Comparison of ENCODE assay signal across 11 mouse cellular contexts in the genomic region with DNA sequence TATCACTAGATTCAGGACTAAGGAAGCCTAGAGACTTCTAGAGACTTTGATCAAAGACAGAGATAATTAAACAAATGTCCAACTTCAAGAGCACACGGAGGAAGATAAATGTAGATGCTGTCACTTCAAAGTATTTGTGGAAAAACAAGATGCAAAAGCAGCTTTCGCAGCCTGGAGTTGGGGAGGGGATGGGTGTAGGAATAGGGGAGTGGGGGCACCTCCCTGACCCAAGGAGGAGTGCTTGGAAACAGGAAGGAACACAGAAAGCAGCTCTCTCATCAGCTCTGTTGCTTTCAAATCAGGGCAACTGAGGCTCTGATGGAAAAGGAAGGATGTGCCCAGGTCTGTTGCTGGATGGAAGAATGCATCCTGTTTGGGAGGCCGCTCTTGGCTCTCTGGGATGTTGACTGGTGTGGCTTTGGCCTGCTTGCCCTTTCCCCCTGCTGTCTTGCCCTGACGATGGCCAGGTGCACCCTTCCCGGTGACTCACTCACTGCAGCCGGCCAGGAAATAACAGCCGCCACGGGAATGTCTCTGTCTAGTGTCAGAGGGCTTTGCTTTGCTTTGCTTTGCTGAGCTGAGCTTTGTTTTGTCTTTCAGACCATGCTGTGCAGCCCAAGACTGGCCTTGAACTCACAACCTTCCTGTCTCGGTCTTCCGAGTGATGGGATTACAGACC. TPM values are rescaled to one million over a fixed set of nuclear protein-coding genes. Genes with fewer than 3 reads are reported as not detected.
A peak's percentile ranks its signal among the peaks of the same experiment; 100 is the strongest.
DNase-seq lines count a peak whose midpoint lies in the region; ATAC-seq lines count a peak whose summit lies in the region.
"Had no signal": no experiment of that assay in that cellular context is flagged by ENCODE, and none has a peak within 500 bp of the region (broad histone marks: within the 10 kb centered on the region; RNA-seq: fewer than 3 reads in every experiment).

No protein-coding gene starts in this region.

- H3K9me3 ChIP-seq in kidney, embryonic 16.5 days (ENCODE audit: low read length), result no peaks in the 10 kb centered on the region
- H3K9me3 ChIP-seq: liver, embryonic 15.5 days; neural tube, embryonic 12.5 days had no signal

- H3K4me3 ChIP-seq in kidney, embryonic 16.5 days (ENCODE audit: low read length), result no peak overlapping the region
- H3K4me3 ChIP-seq: liver, embryonic 15.5 days; neural tube, embryonic 12.5 days had no signal

- H3K4me1 ChIP-seq in kidney, embryonic 16.5 days (ENCODE audit: insufficient read depth, low read length), result peaks cover 32% of the 10 kb centered on the region

- no peak overlapping the region for H3K9ac ChIP-seq in kidney, embryonic 16.5 days (replicated peaks; ENCODE audit: low read length)
- H3K9ac ChIP-seq: liver, embryonic 15.5 days; neural tube, embryonic 12.5 days had no signal

- H3K27ac ChIP-seq in kidney, embryonic 16.5 days (ENCODE audit: low read length), result peak overlapping the region; percentile 74
- H3K27ac ChIP-seq: liver, embryonic 15.5 days; neural tube, embryonic 12.5 days had no signal

- peak; percentile 37 for DNase-seq in adrenal gland, postnatal 10 days
- DNase-seq in adrenal gland, postnatal 25 days, result no peak
- DNase-seq in kidney, adult 9 months, result no peak
- DNase-seq in 3T3-L1 (ENCODE audit: low read depth, low spot score), result peak; percentile 50
- peak; percentile 44 for DNase-seq in heart, postnatal 4 days
- DNase-seq in right cerebral cortex, postnatal 36 days (ENCODE audit: low spot score in 2 of 2), result no peak
- DNase-seq in left cerebral cortex, postnatal 4 days, result no peak
- DNase-seq: B cell, adult 2 months had no signal

- intact Hi-C loops in left cerebral cortex, postnatal 4 days (cut with DNase I), result no loop called here

- no peaks in the 10 kb centered on the region for H3K36me3 ChIP-seq in kidney, embryonic 16.5 days (ENCODE audit: insufficient read depth, low read length)
- H3K36me3 ChIP-seq: liver, embryonic 15.5 days; neural tube, embryonic 12.5 days had no signal

- H3K27me3 ChIP-seq in kidney, embryonic 16.5 days (ENCODE audit: insufficient read depth, low read length), result no peaks in the 10 kb centered on the region
- H3K27me3 ChIP-seq: liver, embryonic 15.5 days; neural tube, embryonic 12.5 days had no signal

- 28% methylated on average over 10 of the region's 10 CpGs for WGBS in kidney, embryonic 16.5 days

- peak overlapping the region; percentile 8; the same call in 1 of the 2 replicates for H3K4me2 ChIP-seq in kidney, embryonic 16.5 days (replicated peaks; ENCODE audit: low read depth, low read length)
- H3K4me2 ChIP-seq: liver, embryonic 15.5 days; neural tube, embryonic 12.5 days had no signal

- no peak for ATAC-seq in kidney, embryonic 16.5 days (ENCODE audit: low FRiP score, low TSS enrichment)

RNA-seq across cellular contexts. Expression of gene Smad5, which starts 23.8 kb away (rescaled TPM):
- 10 to 100 TPM; 51.6 to 59.0 TPM for total RNA-seq in adrenal gland, postnatal 10 days (2021)
- 55.5 and 75.5 TPM in 2 replicates for total RNA-seq in adrenal gland, postnatal 25 days (2021)
- polyA plus RNA-seq in kidney, embryonic 16.5 days (2015; fragmentation: Nextera tagmentation; extraction: Ambion mirVana), result 35.6 and 37.0 TPM in 2 replicates
- total RNA-seq in heart, postnatal 4 days (2021), result 10 to 100 TPM; 48.8 to 54.3 TPM
- total RNA-seq in left cerebral cortex, postnatal 4 days (2021), result 10 to 100 TPM; 36.0 to 41.9 TPM

Comparison
In these comparisons a context has a peak if more than half of its experiments do, and no peak if none do; other contexts are left out.
1. DNase-seq: peak in adrenal gland, postnatal 10 days (single experiment), 3T3-L1 (single experiment) and heart, postnatal 4 days (single experiment); none in adrenal gland, postnatal 25 days (single experiment), kidney, adult 9 months (single experiment), right cerebral cortex, postnatal 36 days (0 of 2) and left cerebral cortex, postnatal 4 days (single experiment).